ENCODE assay signal across 13 mouse cellular contexts in genomic region chr6:93727630-93728178, GRCm38 (mm10).
A peak's percentile ranks its signal among the peaks of the same experiment; 100 is the strongest.
DNase-seq lines count a peak whose midpoint lies in the region; ATAC-seq lines count a peak whose summit lies in the region.
"Had no signal": no experiment of that assay in that cellular context is flagged by ENCODE, and none has a peak within 500 bp of the region (broad histone marks: within the 10 kb centered on the region; RNA-seq: fewer than 3 reads in every experiment).

No protein-coding gene starts in this region.

- no peak for DNase-seq in heart, adult 8-10 months (ENCODE audit: low spot score)
- DNase-seq in embryonic facial prominence, embryonic 11.5 days (ENCODE audit: low spot score) = peak; percentile 14
- DNase-seq in lung, postnatal 10 days = peak; percentile 56
- DNase-seq in natural killer cell, adult 2 months (ENCODE audit: low spot score in 2 of 2) = no peak
- DNase-seq in ovary, adult 18-20 months (ENCODE audit: low spot score) = no peak
- no peak for DNase-seq in testis, postnatal 10 days (ENCODE audit: low spot score)
- DNase-seq: gastrocnemius, postnatal 25 days had no signal

- H3K9ac ChIP-seq in heart, embryonic 11.5 days (ENCODE audit: low read depth, low read length) = no peak overlapping the region
- H3K9ac ChIP-seq in embryonic facial prominence, embryonic 11.5 days (replicated peaks; ENCODE audit: low read length) = no peak overlapping the region
- no peak overlapping the region for H3K9ac ChIP-seq in kidney, embryonic 15.5 days
- H3K9ac ChIP-seq: limb, embryonic 15.5 days had no signal

- peak overlapping the region; percentile 44 for H3K4me2 ChIP-seq in heart, embryonic 11.5 days
- H3K4me2 ChIP-seq in embryonic facial prominence, embryonic 11.5 days (ENCODE audit: low read depth, low read length) = no peak overlapping the region
- H3K4me2 ChIP-seq in kidney, embryonic 15.5 days = peak overlapping the region; percentile 44
- H3K4me2 ChIP-seq: limb, embryonic 15.5 days had no signal

- no peak for ATAC-seq in heart, embryonic 11.5 days (replicated peaks; ENCODE audit: insufficient number of reproducible peaks, low FRiP score, low TSS enrichment)
- ATAC-seq in embryonic facial prominence, embryonic 11.5 days (replicated peaks; ENCODE audit: insufficient number of reproducible peaks, low FRiP score, low TSS enrichment, low read depth) = no peak
- ATAC-seq in kidney, embryonic 15.5 days (replicated peaks; ENCODE audit: low FRiP score) = peak; percentile 76
- ATAC-seq: forebrain, embryonic 14.5 days; midbrain, embryonic 16.5 days had no signal

- no peak overlapping the region for H3K27ac ChIP-seq in heart, embryonic 11.5 days (ENCODE audit: low read depth, low read length)
- H3K27ac ChIP-seq in embryonic facial prominence, embryonic 11.5 days (replicated peaks; ENCODE audit: low read depth, low read length) = no peak overlapping the region
- peak overlapping the region; percentile 60 for H3K27ac ChIP-seq in kidney, embryonic 15.5 days
- H3K27ac ChIP-seq: limb, embryonic 15.5 days had no signal

- no peaks in the 10 kb centered on the region for H3K9me3 ChIP-seq in heart, embryonic 11.5 days (replicated peaks; ENCODE audit: control insufficient read depth, low read length)
- no peaks in the 10 kb centered on the region for H3K9me3 ChIP-seq in embryonic facial prominence, embryonic 11.5 days (replicated peaks; ENCODE audit: control insufficient read depth, low read length)
- no peaks in the 10 kb centered on the region for H3K9me3 ChIP-seq in kidney, embryonic 15.5 days (replicated peaks)
- H3K9me3 ChIP-seq: limb, embryonic 15.5 days had no signal

- no peaks in the 10 kb centered on the region for H3K27me3 ChIP-seq in heart, embryonic 11.5 days (ENCODE audit: control insufficient read depth, insufficient read depth, low read length)
- no peaks in the 10 kb centered on the region for H3K27me3 ChIP-seq in embryonic facial prominence, embryonic 11.5 days (ENCODE audit: control insufficient read depth, insufficient read depth, low read length)
- H3K27me3 ChIP-seq in kidney, embryonic 15.5 days = no peaks in the 10 kb centered on the region
- H3K27me3 ChIP-seq: limb, embryonic 15.5 days had no signal

- peaks cover 13% of the 10 kb centered on the region; the same call in 1 of the 2 replicates for H3K4me1 ChIP-seq in heart, embryonic 11.5 days (ENCODE audit: control insufficient read depth, insufficient read depth, low read length)
- H3K4me1 ChIP-seq in embryonic facial prominence, embryonic 11.5 days (ENCODE audit: control insufficient read depth, insufficient read depth, low read length) = no peaks in the 10 kb centered on the region; the same call in 1 of the 2 replicates
- H3K4me1 ChIP-seq in kidney, embryonic 15.5 days = peaks cover 31% of the 10 kb centered on the region

- no peaks in the 10 kb centered on the region for H3K36me3 ChIP-seq in heart, embryonic 11.5 days (ENCODE audit: control insufficient read depth, insufficient read depth, low read length)
- H3K36me3 ChIP-seq in embryonic facial prominence, embryonic 11.5 days (replicated peaks; ENCODE audit: control insufficient read depth, insufficient read depth, low read depth, low read length) = no peaks in the 10 kb centered on the region
- no peaks in the 10 kb centered on the region for H3K36me3 ChIP-seq in kidney, embryonic 15.5 days
- H3K36me3 ChIP-seq: G1E; limb, embryonic 15.5 days had no signal

- WGBS in heart, embryonic 11.5 days (ENCODE audit: insufficient replicate concordance) = 27% methylated on average over 15 of the region's 15 CpGs
- WGBS in embryonic facial prominence, embryonic 11.5 days = 31% methylated on average over 15 of the region's 15 CpGs
- 9% methylated on average over 15 of the region's 15 CpGs for WGBS in kidney, embryonic 15.5 days

- no peak overlapping the region for H3K4me3 ChIP-seq in heart, embryonic 11.5 days (ENCODE audit: low read depth, low read length)
- no peak overlapping the region for H3K4me3 ChIP-seq in embryonic facial prominence, embryonic 11.5 days (ENCODE audit: low read depth, low read length)
- no peak overlapping the region for H3K4me3 ChIP-seq in kidney, embryonic 15.5 days (replicated peaks)
- H3K4me3 ChIP-seq: limb, embryonic 15.5 days had no signal

Comparison
In these comparisons a context has a peak if more than half of its experiments do, and no peak if none do; other contexts are left out.
1. DNase-seq: peak in embryonic facial prominence, embryonic 11.5 days (single experiment) and lung, postnatal 10 days (single experiment); none in heart, adult 8-10 months (single experiment), natural killer cell, adult 2 months (0 of 2), ovary, adult 18-20 months (single experiment) and testis, postnatal 10 days (single experiment).